Mouse (Mus musculus): ENCODE results near the gene Plekhg5. TPM values are rescaled to one million over a fixed set of nuclear protein-coding genes. Genes with fewer than 3 reads are reported as not detected.

Gene Plekhg5
- polyA plus RNA-seq, 1 experiment from 2014 or later: 10.1 TPM

DNA sequence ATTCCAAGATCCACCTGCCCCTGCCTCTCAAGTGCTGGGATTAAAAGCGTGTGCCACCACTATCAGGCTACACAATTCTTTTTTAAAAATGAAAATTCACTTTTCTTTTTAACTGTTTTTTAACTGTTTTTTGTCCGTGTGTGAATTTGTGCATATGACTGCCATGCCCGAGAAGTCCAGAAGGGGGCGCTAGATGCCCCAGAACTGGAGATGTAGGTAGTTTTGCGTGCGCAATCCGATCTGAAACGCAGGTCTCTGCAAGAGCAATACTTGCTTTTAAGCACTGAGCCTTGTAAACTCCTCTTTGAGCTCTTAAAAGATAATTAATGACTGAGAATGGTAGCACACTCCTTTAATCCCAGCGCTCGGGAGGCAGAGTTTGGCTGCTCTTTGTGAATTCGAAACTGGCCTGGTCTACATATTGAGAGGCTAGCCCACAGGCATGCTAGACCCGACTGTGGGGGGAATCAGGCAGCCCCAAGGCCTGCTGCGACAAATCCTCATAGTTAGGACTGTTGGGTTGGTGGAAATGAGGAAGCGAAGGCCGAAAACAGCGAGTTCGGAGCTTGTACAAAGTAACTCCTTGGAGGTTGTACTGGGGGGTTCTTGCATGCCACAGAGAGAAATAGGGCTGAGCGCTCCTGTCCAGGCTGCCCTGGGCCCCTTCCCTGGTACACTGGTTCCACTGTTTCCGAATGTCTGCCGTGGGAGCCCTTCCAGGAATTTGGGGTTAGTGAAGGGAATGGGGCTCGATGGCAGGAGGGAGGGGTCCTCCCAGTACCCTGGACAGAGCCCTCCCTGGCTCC, 85.7 kb downstream of the Plekhg5 start:
- no peaks in the 10 kb centered on the region for H3K9me3 ChIP-seq
- no peaks in the 10 kb centered on the region for H3K36me3 ChIP-seq
- 17% methylated on average over 21 of the region's 21 CpGs for whole genome bisulfite sequencing
- H3K27me3 ChIP-seq (ENCODE audit: insufficient read depth, poor library complexity, severe bottlenecking): peaks cover 95% of the 10 kb centered on the region
- peaks cover 29% of the 10 kb centered on the region for H3K4me1 ChIP-seq
- H3K27ac ChIP-seq: no peak overlapping the region
- peak overlapping the region; percentile 47 for H3K4me3 ChIP-seq
- no peak for DNase-seq (ENCODE audit: low spot score)

DNA sequence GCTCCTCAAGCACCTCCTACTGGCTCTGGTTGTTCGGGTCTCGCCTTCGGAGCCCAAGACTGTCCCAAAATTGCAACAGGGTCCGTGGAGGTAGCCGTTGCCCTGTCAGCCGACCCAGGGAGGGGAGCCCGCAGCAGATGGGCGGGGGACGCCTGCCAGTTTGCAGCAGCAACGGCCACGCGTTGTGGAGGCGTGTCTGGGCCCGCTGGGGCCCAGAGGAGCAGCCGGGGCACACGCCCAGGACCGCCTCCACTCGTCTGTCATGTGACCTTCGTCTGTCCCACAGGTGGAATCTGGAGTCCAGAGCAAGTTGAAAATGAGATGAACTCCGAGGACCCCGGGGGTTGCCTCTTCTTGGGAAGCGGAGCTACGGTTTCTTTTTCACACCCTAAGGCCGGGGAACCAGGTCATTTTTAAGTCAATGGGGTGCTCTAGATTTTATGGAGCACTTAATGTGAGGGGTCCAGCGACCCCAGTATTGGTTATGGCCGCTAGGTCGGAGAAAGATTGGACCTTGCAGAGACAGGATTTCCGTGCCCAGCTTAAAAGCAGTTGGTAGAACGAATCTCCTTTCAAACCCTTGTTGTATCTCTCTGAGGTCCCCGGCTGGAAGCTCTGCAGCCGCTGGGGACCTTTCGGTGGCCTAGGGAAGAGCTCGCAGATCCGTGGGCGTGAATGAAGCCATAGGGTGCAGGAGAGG, 86.4 kb downstream of the Plekhg5 start, which contains the start of gene Hes2:
Hes2 (plus strand) TSS at position 283 of the 700 bp plus-strand sequence.
- DNase-seq (ENCODE audit: low spot score): no peak
- Histone ChIP-seq H3K27ac (no peak within 1 kb of the TSS), H3K4me1 (peaks cover 24% of the 10 kb centered on the region), H3K27me3 (ENCODE audit: insufficient read depth, poor library complexity, severe bottlenecking) (peaks cover 92% of the 10 kb centered on the region), H3K36me3 (no peaks in the 10 kb centered on the region), H3K4me3 (peak within 1 kb of the TSS; percentile 47), H3K9me3 (no peaks in the 10 kb centered on the region)
- WGBS: 7% methylated on average over 35 of the region's 35 CpGs

DNA sequence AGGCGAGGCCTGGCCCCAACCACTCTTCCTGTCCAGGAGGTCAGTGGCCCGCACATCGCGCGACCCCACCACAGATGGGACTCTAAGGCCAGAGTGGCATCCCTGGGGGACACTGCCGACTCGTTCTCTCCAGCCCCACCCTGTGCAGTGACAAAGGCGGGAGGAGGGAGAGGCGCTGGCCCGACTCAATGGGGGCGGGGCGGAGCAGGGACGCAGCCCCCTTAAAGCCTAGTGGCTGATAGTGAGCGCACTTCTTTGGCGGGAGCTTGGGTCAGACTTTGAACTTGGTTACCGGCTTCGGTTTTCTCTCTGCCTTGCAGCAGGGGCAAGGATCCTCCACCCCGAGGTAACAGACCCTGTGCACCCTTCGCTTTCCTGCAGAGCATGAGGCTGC, 87.0 kb downstream of the Plekhg5 start:
- no peaks in the 10 kb centered on the region for H3K9me3 ChIP-seq
- 2% methylated on average over 19 of the region's 19 CpGs for WGBS
- peaks cover 92% of the 10 kb centered on the region for H3K27me3 ChIP-seq (ENCODE audit: insufficient read depth, poor library complexity, severe bottlenecking)
- H3K36me3 ChIP-seq: no peaks in the 10 kb centered on the region
- H3K27ac ChIP-seq: no peak overlapping the region
- H3K4me1 ChIP-seq: peaks cover 20% of the 10 kb centered on the region
- peak overlapping the region; percentile 47 for H3K4me3 ChIP-seq
- DNase-seq (ENCODE audit: low spot score): no peak

DNA sequence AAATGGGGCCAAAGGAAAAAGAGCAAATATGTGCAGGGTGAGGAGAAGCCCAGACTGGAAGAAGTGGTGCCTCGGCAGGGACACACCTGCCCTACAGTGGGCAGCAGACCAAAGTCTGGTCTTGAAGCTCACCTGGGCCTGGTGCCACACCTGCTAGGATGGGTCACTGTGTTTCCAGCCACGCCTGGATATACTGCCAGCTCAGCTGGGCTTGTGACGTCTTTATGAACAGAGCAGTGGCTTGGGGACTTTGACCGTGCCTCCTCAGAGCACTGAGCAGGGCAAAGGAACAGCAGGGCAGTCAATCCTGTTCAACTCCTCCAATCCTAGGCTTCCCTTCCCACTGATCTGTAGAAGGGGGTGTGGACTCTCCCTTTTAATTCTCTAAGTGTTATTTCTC, 88.5 kb downstream of the Plekhg5 start:
- DNase-seq (ENCODE audit: low spot score): no peak
- H3K27ac ChIP-seq: no peak overlapping the region
- no peaks in the 10 kb centered on the region for H3K9me3 ChIP-seq
- H3K36me3 ChIP-seq: no peaks in the 10 kb centered on the region
- H3K4me1 ChIP-seq: peaks cover 22% of the 10 kb centered on the region
- H3K27me3 ChIP-seq (ENCODE audit: insufficient read depth, poor library complexity, severe bottlenecking): peaks cover 91% of the 10 kb centered on the region
- H3K4me3 ChIP-seq: no peak overlapping the region
- 39% methylated on average over 4 of the region's 4 CpGs for WGBS

DNA sequence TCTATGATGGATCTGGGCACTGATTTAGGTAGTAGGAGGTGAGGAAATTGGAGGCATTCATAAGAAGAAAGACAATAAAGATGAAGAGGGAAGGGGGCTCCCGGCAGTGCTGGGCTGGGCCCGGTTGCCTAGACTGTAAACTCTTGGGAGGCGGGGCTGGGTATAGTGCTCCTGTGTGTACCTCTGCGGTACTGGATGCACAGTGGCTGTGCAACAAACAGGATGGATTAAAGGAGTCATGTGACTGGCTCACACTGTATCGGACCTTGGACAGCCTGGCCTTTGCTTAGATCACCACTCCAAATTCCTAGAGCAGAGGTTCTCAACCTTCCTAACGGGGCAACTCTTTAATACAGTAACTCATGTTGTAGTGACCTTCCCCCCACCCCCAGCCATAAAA, 89.3 kb downstream of the Plekhg5 start:
- WGBS: 80% methylated on average over 6 of the region's 6 CpGs
- H3K27ac ChIP-seq: no peak overlapping the region
- no peaks in the 10 kb centered on the region for H3K9me3 ChIP-seq
- peaks cover 88% of the 10 kb centered on the region for H3K27me3 ChIP-seq (ENCODE audit: insufficient read depth, poor library complexity, severe bottlenecking)
- peaks cover 22% of the 10 kb centered on the region for H3K4me1 ChIP-seq
- H3K36me3 ChIP-seq: no peaks in the 10 kb centered on the region
- no peak for DNase-seq (ENCODE audit: low spot score)
- no peak overlapping the region for H3K4me3 ChIP-seq

DNA sequence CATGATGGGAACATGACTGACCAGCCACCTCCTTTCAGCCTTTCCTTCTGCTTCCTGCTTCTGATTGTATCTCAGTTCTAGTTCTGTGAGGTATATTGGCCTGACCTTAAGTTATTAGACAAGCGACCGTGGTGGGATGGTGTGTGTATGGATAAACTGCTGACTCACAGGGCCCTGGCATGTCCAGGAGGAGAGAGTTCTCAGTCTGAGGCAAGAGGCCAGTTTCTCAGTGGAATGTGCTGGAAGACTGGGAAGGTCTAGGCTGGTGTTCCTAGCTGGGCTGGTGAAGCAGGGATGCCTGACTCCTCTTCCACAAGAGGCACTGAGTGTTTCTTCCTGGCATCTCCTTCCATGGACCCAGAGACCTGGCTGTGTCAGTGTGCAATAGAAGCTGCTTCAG, 90.5 kb downstream of the Plekhg5 start:
- no peak for DNase-seq (ENCODE audit: low spot score)
- no peaks in the 10 kb centered on the region for H3K9me3 ChIP-seq
- H3K27me3 ChIP-seq (ENCODE audit: insufficient read depth, poor library complexity, severe bottlenecking): peaks cover 78% of the 10 kb centered on the region
- no peaks in the 10 kb centered on the region for H3K36me3 ChIP-seq
- WGBS: 85% methylated on average over 2 of the region's 2 CpGs
- H3K4me3 ChIP-seq: no peak overlapping the region
- peaks cover 22% of the 10 kb centered on the region for H3K4me1 ChIP-seq
- H3K27ac ChIP-seq: no peak overlapping the region

Other genes starting within 250 kb of the Plekhg5 start
- 115 and 123 TPM in 2 replicates for gene Camta1, start 210.6 kb upstream of the Plekhg5 start, polyA plus RNA-seq (2016; fragmentation: Nextera tagmentation; extraction: Ambion mirVana)
- 80.5 and 85.8 TPM in 2 replicates for gene Dnajc11, start 138.8 kb upstream of the Plekhg5 start, polyA plus RNA-seq (2016; fragmentation: Nextera tagmentation; extraction: Ambion mirVana)
- gene Thap3, start 83.5 kb upstream of the Plekhg5 start, polyA plus RNA-seq (2016; fragmentation: Nextera tagmentation; extraction: Ambion mirVana): 29.3 and 30.1 TPM in 2 replicates
- gene Phf13, start 76.2 kb upstream of the Plekhg5 start, polyA plus RNA-seq (2016; fragmentation: Nextera tagmentation; extraction: Ambion mirVana): 22.9 and 26.2 TPM in 2 replicates
- gene Klhl21, start 63.7 kb upstream of the Plekhg5 start, polyA plus RNA-seq (2016; fragmentation: Nextera tagmentation; extraction: Ambion mirVana): 28.4 and 42.2 TPM in 2 replicates
- 16.6 and 21.0 TPM in 2 replicates for gene Zbtb48, start 44.8 kb upstream of the Plekhg5 start, polyA plus RNA-seq (2016; fragmentation: Nextera tagmentation; extraction: Ambion mirVana)
- 0.11 and 0.19 TPM in 2 replicates for gene Tas1r1, start 33.9 kb upstream of the Plekhg5 start, polyA plus RNA-seq (2016; fragmentation: Nextera tagmentation; extraction: Ambion mirVana)
- 26.5 and 36.9 TPM in 2 replicates for gene Nol9, start 33.2 kb upstream of the Plekhg5 start, polyA plus RNA-seq (2016; fragmentation: Nextera tagmentation; extraction: Ambion mirVana)
- gene Tnfrsf25, start 43.4 kb downstream of the Plekhg5 start, polyA plus RNA-seq (2016; fragmentation: Nextera tagmentation; extraction: Ambion mirVana): 0.90 and 1.3 TPM in 2 replicates
- 1.4 and 4.0 TPM in 2 replicates for gene Espn, start 79.9 kb downstream of the Plekhg5 start, polyA plus RNA-seq (2016; fragmentation: Nextera tagmentation; extraction: Ambion mirVana)
- gene Hes2, start 86.4 kb downstream of the Plekhg5 start, polyA plus RNA-seq (2016; fragmentation: Nextera tagmentation; extraction: Ambion mirVana): not detected in 2 replicates
- 43.7 and 48.9 TPM in 2 replicates for gene Acot7, start 105.6 kb downstream of the Plekhg5 start, polyA plus RNA-seq (2016; fragmentation: Nextera tagmentation; extraction: Ambion mirVana)
- gene Gpr153, start 201.7 kb downstream of the Plekhg5 start, polyA plus RNA-seq (2016; fragmentation: Nextera tagmentation; extraction: Ambion mirVana): 5.5 and 6.3 TPM in 2 replicates
- not detected in 2 replicates for gene Hes3, start 219.2 kb downstream of the Plekhg5 start, polyA plus RNA-seq (2016; fragmentation: Nextera tagmentation; extraction: Ambion mirVana)
- gene Icmt, start 224.7 kb downstream of the Plekhg5 start, polyA plus RNA-seq (2016; fragmentation: Nextera tagmentation; extraction: Ambion mirVana): 23.1 and 27.4 TPM in 2 replicates
- gene Rnf207, start 246.5 kb downstream of the Plekhg5 start, polyA plus RNA-seq (2016; fragmentation: Nextera tagmentation; extraction: Ambion mirVana): 19.1 and 39.9 TPM in 2 replicates

Data from heart, embryonic 10.5 days (tissue).